Mouse (Mus musculus) layer of hippocampus, adult 9-10 months (tissue): Measurements from ENCODE around the gene Dnajc7.

Experiments
- DNase-seq: peaks from one replicate; pipeline ENCODE4 v3.0.0; 2022; ENCODE audit warnings: low spot score

Gene Dnajc7

DNA sequence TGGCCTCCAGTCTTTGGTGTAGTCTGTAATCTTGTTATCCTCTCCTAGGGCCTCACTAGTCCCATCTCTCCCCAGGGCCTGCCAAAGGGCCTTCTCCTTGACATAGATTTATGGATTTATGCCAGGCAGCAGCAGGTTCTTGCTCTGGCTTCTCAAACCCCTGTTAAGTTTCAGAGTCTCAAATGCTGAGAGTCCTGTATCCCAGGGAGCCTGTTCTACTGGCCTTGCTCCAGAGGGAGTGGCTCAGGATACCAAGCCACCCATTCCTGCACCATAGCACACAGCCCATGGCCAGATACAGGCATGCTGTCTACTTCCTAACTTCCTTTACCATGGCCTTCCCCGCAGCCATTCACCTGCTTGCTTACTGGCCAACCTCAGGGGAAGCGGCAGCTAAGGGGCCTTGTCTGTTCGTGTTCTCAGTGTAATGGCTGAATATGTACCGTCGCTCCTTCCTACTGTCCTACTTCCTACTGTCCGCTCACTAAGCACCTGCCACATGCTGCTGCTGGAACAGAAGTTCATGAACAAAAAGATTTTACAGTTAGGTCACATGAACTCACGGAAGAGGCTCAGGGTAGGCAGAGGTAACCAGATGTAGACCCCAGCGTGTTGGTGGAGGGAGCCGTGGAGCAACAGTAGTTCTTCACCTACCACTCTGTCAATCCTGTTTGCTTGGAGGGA is 40.7 kb downstream of the Dnajc7 start:
- no peak for DNase-seq

DNA sequence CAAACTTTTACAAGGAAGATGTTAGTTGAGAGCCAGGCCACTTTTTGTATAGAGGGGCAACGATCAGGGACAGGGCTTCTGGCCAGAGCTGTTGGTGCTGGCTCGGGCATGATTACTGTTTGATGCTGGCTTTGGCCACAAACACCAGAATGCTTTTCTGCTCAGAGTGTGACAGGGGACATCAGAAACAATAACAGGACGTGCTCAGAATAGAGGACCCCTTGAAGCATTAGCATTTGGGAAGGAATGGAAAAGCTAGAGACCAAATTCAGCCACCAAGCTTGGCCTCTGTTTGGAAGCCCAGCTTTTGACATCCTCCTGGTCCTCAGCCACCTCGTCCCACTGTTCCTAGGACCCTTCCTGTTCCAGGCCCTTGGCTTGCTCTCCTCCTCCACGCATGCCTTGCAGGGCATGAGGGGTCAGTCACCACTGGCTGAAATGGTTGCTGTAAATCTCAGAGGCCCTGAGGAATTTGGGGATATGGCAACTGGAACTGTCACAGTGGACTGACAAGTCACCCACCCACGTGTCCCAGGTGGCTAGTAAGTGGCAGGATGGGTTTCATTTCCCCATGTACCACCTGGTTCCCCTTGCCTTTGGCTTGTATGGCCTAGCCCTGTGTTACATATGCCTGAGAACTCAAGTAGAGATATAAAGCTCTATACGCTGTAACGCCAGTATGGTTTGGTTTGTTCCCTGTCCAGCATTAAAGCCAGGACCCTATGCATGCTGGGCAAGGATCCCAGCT is 41.9 kb downstream of the Dnajc7 start:
- no peak for DNase-seq

DNA sequence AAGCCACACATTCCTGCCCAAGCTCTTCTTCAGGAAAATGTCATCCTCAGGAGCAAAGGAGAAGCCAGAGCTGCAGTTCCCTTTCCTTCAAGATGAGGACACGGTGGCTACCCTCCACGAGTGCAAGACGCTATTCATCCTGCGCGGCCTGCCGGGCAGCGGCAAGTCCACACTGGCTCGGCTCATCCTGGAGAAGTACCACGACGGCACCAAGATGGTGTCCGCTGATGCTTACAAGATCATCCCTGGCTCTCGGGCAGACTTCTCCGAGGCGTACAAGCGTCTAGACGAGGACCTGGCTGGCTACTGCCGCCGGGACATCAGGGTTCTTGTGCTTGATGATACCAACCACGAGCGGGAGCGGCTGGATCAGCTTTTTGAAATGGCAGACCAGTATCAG is 43.7 kb downstream of the Dnajc7 start:
- no peak for DNase-seq

DNA sequence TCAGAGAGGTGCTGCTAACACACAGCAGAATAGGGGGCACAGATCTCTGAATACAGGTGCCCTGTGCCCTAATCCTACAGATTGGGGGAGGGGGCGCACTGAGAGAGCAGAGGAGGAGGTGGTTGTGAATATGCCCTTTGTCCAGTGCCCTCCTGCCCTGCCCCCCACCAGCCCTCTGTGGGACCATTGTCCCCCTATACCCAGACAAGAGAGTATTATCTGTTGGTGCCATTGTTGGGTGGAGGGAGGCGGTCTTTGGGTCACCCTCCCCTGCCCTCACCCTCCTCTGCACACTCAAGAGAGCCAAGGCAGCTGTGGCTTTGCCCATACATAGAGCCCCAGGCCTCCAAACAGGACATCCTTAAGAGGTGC is 44.5 kb downstream of the Dnajc7 start:
- no peak for DNase-seq

DNA sequence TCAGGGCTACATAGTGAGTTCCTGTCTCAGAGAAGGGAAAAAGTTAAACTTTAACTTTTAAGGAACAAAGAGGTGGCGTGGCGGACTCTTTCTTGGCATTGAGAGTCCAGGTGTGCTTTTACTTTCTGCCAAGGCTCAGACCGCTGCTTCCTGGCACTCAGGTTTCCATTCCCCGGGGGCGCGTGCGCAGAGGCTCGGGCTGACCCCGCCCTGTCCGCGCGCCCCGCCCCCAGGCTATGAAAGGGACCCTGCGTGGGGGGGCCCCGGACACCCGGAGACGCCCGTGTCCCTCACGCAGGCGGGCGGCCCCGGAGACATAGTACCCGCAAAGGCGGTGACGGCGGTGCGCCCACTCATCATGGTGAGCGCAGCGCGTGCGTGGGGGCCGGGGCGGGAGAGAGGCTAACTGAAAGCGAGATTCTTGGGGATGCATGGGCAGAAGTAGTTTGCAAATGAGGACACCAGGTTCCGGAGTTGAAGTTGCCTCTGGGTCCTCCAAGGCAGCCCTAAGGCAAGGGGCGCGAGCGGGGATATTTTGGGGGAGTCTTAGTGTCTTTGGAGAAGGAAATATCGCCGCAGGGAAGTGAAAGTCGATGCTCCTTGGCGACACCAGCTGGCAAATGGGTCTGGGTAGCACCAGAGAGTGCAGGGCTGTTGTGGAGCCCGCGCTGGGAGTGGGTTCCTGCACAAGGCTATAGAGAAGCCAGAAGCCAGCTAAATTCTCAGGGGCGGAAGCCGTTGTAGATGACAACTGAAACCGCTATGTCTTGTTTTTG is 45.1 kb downstream of the Dnajc7 start, which contains the start of gene Cnp:
Gene Cnp (plus strand): TSS at position 197 of the 776 bp plus-strand sequence.
- DNase-seq: peak; percentile 47

DNA sequence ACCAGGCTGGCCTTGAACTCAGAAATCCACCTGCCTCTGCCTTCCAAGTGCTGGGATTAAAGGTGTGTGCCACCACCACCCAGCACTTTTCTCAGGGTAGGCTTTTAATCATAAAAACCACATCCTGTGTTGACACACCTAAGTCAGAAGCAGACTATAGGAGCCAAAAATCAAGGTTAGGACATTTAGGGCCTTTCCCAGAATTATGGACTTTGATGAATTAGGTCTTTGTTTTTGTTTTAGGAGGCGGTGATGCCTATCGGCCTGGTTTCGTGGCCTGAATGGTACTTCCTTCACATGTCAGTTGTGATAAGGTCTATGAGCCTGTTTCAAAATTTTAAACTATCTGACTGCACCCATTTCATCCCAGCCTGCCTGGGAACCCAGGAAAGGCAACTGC is 45.8 kb downstream of the Dnajc7 start:
- DNase-seq: no peak

DNA sequence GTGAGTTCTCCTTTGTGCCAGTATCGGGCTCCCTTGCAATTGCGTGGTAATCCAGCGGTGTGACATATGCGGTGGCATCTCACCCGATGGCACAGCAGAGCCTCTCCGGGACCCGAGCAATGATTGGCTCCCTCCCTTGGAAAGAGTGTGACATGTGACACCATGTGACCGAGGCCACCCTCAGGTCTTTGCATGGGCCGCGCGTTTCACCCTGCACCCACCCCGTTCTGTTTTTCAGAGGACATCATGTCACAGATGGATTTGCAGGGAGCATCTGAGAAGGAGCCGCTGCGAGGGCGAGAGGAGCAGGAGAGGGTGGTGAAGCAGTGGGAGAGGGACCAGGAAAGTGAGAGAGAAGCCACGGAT is 48.8 kb downstream of the Dnajc7 start:
- DNase-seq: no peak

DNA sequence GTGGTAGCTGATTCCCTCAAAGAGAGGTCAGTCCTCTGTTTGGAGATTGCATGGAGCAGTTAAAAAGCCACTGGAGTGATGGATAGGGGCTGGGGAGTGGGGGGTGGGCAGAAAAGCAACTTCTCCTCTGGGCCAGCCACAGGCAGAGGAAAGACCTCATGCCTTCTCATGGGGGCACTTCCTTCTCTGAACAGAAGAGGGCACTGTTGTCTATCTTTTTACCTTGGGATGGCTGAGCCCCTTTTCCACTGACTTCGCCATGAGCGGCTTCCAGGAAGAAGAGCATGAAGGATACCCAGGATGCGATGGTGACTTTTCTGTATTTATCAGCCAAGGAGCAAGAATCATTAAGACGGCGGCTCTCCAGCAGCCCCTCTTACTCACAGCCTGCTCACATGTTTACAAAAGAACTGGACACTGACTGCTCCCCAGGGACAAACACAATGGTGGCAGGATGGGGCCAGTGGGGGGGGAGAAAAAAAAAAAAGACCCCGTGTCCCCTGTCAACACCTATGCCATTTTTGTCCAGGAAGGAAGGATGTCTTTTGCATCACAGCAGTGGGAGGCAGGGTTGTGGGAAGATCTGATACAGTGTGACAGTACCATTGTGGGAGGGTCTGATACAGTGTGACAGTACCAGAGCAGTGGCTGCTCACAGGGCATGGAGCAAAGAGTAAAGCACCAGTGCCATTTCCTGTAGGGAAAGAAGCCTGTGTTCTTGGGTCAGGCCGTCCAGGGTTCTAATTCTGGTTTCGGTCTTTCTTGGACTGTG is 49.4 kb downstream of the Dnajc7 start:
- DNase-seq: no peak

DNA sequence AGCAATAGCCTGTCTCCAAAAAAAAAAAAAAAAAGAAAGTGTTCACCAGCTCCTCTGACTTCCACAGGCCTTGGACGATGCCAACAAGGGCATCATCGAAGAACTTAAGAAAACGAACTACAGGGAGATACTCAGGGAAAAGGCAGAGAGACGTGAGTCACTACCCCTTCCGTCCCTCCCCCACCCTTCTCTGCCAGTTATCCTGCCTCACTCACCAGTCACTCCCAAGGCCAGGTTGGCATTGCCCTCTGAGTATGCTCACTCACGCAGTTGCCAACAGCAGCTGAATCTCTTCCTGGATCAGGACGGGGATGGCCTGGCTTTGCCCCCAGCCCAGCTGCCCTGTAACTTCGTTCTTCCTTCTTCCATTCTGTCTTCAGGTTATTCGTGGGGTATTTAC is 50.2 kb downstream of the Dnajc7 start:
- DNase-seq: no peak

DNA sequence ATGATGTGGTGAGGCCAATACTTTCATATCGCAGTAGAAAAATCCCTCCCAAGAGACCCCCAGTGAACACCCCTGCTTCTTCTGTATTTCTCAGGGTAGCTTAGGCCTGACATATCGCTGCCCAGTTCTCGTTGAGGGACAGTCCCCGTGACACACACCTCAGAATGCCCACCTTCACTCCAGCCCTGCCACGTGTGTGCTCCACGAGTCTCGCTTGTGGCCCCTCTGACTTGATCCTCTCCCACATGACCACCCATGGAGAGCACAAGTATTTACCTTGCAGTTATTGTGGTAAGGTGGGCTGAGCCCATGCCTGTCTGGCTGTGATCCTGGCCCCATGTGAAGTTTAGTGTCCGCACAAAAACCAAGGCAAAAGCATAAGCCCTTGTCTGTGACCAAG is 51.3 kb downstream of the Dnajc7 start:
- DNase-seq: no peak

DNA sequence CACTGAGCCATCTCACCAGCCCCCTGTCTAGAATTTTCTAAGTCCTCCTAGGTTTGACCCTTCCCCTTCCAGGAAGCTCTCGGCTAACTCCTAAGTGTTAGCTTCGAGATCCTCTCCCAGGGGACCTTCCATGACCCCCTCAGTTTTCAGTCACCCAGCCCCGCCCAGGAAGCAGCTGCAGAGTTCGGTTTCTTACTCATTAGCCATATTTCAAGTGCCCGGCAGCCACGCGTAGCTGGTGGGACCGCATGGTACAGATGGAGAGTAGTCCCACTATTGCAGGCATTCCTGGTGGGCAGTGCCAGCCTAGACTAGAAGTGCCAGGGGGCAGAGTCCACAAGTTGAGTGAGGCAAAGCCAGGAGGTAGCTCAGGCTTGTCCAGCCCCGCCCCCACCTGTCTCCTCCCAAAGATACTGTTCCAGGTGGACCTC is 52.1 kb downstream of the Dnajc7 start:
- no peak for DNase-seq

DNA sequence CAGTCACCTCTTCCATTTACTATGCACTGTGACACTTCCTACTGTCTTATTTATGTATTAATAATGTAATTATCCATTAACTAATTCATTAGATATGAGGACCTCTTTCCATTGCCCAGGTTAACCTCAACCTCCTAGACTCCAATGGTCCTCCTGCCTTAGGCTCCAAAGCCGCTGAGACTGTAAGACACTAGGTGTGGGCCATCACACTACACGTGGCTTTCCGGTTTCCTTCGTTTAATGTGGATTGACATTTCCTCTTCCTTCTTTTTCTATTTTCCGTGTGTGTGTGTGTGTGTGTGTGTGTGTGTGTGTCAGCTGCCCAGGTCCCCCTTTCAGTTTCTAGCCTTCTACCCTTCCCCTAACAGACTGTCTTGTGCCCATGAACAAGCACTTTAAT is 52.7 kb downstream of the Dnajc7 start:
- DNase-seq: no peak

DNA sequence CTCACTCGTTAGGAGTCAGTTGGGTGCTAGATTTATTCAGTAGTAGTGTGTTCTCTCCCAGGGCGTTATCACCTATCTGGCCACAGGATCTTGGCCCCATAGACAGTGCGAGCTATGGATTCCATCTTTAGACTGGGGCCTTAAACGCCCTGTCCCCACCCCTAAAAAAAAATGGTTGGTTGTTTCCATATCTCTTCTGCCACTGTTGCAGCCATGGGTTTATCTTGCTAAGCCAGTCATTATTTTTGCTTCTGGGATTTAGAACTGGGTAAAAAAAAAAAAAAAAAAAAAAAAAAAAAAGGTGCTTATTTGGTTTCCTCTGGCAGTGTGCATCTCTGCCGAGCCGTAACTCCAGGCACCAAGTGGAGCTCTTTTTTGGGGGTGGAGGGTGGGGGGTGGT is 55.3 kb downstream of the Dnajc7 start:
- DNase-seq: no peak

DNA sequence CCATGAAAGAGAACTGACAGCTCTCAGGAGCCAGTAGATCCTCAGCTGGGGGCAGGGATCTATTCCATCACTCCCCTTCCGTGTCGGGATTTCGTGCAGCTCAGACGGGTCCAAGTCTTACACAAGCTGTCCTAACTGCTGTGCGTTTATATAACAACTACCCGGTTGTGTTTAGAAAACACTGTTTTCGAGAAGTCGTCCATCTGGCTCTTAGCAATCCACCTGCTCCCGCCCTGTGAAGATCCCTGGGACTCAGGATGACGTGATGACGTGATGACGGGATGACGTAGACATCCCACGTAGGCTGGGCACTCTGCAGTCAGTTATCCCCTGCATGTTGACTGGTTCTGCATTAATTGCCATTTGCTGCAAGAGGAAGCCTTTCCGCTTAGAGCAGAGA is 55.7 kb downstream of the Dnajc7 start:
- DNase-seq: no peak

DNA sequence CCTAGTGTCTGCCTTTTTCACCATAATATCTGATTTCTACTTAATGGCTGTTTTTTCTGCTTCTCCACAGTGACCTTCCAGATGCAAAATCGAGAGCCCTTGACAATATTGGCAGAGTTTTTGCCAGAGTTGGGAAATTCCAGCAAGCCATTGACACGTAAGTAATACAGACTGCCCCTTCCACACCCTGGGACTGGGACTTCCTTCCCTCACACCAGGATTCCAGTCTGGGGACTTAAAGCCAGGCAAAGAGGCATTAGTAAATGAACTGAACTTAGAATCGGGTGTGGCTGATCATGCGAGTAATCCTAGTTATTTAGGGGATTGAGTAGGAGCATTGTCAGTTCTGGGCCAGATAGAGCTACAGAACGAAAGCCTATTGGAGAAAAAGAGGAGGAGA is 58.2 kb downstream of the Dnajc7 start:
- no peak for DNase-seq

DNA sequence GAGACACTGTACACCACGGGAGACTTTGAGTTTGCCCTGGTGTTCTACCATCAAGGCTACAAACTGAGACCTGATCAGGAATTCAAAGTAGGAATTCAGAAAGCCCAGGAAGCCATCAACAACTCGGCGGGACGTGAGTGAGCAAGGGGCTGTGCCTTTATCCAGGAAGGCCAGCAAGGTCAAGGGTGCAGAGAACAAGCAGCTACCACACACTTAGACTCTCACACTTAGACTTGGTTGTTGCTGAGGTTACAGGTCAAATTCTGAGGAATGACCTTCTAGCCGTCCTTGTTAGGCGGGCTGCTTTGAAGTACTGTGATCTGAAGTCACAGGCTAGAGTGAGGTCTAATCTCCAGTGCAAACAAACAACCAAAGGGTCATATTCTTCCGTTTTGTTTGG is 60.5 kb downstream of the Dnajc7 start:
- no peak for DNase-seq

DNA sequence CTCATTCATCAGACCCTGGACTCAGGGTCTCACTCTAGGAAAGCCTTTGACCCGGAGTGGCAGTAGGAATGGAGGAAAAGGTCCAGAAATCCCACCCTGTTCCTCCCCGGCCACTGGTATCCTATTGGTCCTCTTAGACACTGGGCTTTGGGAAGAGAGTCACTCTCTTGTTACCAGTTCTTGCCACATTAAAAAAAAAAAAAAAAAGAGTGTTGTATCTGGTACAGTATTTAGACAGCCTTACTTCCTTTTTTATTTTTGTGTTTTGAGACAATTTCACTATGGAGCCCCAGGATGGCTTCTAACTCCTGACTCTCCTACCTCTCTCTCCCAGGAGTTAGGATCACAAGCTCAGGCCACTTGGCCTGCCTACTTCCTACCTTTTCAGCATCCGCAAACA is 62.4 kb downstream of the Dnajc7 start:
- DNase-seq: no peak

DNA sequence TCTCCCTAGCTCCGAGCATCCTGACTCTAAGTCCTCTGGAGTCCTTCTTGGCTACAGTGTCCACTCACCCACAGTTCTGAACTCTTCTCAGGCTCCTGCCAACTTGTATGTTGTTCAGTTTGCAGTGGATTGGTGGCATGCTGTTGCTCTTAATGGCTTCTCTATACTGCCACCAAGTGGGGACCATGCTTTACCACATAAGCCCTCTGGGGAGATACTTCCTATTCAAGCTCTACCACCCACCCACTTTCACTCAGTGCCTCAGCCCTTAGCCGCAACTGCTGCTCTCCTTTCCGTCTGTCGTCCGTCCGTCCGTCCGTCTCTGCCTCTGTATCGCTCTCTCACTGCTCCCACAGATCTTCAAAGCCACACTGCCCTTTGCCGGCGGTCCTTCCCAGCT is 64.4 kb downstream of the Dnajc7 start:
- peak; percentile 72 for DNase-seq

DNA sequence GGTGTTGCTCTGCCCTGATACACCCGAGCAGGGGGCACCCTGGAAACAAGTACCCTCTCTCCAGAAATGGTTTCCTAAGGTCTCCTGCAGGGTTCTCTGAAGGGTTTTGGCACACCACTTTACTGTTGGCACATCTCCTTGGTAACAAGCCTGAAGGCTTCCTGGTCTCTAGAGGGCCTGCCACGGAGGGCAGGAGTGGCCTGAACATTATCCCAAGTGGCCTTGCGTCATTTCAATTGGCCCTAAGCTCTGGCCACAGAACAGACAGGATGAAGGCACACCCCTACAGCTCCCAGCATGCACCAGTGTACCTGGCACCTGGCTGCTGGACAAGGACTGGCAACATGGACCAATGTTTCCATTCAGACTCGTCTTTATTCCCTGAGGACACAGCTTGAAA is 67.1 kb downstream of the Dnajc7 start:
- no peak for DNase-seq

DNA sequence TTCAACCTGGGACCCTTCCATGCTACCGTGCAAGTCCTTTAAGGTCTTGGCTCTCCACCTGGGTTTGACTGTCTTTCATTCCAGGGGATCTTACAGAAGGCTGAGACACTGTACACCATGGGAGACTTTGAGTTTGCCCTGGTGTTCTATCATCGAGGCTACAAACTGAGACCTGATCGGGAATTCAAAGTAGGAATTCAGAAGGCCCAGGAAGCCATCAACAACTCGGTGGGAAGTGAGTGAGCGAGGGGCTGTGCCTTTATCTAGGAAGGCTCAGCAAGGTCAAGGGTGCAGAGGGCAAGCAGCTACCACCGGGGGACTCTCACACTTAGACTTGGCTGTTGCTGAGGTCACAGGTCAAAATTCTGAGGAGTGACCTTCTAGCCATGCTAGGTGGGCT is 69.9 kb downstream of the Dnajc7 start:
- no peak for DNase-seq

DNA sequence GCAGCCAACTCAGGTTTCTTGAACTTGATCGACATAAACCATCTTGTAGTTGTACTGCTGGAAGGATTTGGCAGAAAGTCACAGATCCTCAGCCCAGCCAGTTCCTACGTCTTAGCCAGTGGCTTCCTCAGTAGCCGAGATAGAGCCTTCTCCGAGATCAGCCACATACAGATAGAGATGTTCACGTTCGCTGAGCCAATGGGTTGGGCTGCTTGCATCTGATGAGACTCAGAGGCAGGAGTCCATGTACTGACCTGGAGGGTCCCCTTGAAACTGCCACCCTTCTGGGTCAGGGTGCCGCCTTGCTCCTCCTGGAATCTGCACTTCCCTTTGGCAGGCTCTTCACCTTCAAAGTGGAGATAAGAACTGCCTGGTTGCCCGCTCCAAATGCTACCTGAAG is 70.5 kb downstream of the Dnajc7 start:
- no peak for DNase-seq

DNA sequence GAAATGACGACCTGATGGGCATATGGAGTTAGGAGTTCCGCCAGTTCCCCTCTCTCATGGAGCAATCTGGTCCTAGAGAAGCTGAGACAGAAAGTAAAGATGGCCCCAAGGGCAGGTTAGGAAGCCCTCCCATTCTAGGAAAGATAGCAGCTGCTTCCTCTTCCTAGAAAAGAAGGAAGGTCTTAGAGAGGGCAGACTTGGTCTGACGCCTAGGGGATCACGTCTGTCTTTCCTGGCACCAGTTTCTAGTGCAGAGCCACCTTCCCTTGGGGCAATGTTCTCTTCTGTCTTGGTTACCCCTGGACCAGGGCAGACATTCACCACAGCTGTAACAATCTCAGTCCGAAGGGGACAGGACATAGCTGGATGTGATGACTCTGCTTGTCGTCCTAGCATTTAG is 71.8 kb downstream of the Dnajc7 start:
- DNase-seq: no peak
